Mouse (Mus musculus) intestine, embryonic 16.5 days (tissue): ENCODE measurements around the gene Syt9. TPM values are rescaled to one million over a fixed set of nuclear protein-coding genes. Genes with fewer than 3 reads are reported as not detected.
A peak's percentile ranks its signal among the peaks of the same experiment; 100 is the strongest.

Source experiments
- ATAC-seq: fragments of 200-750 bp; cut with Nextera tagmentation; 2 replicates; pipeline ENCODE4 v1.8.0; 2017; ENCODE audit warnings: moderate TSS enrichment, moderate library complexity
- H3K27ac ChIP-seq: fragments of 300-500 bp; sonication (generic); 2 replicates; pipeline ENCODE4 v1.5.1; 2014; ENCODE audit warnings: mild to moderate bottlenecking, low read length
- H3K27me3 ChIP-seq: fragments of 300-500 bp; sonication (generic); replicated peaks from 2 replicates; pipeline ENCODE4 v1.6.1; 2014; ENCODE audit warnings: low read length, control low read depth, mixed read lengths; ENCODE audit not compliant: control insufficient read depth, insufficient read depth
- H3K36me3 ChIP-seq: fragments of 300-500 bp; sonication (generic); 2 replicates; pipeline ENCODE4 v1.6.1; 2014; ENCODE audit warnings: low read length, control low read depth; ENCODE audit not compliant: control insufficient read depth, insufficient read depth
- H3K4me1 ChIP-seq: fragments of 300-500 bp; sonication (generic); 2 replicates; pipeline ENCODE4 v1.6.1; 2014; ENCODE audit warnings: low read length, control low read depth, mixed read lengths; ENCODE audit not compliant: control insufficient read depth, insufficient read depth
- H3K4me2 ChIP-seq: fragments of 300-500 bp; sonication (generic); 2 replicates; pipeline ENCODE4 v1.6.1; 2014; ENCODE audit warnings: low read depth, low read length, control low read depth
- H3K4me3 ChIP-seq: fragments of 300-500 bp; sonication (generic); 2 replicates; pipeline ENCODE4 v1.5.1; 2014; ENCODE audit warnings: mild to moderate bottlenecking, low read length
- H3K9ac ChIP-seq: fragments of 300-500 bp; sonication (generic); 2 replicates; pipeline ENCODE4 v1.6.1; 2014; ENCODE audit warnings: low read depth, low read length
- H3K9me3 ChIP-seq: fragments of 300-500 bp; sonication (generic); 2 replicates; pipeline ENCODE4 v1.6.1; 2016; ENCODE audit warnings: low read length, control low read depth; ENCODE audit not compliant: control insufficient read depth
- WGBS: fragments of 180-500 bp; shearing (Covaris S2); extraction: QIAGEN DNeasy Blood & Tissue Kit; methylation state at CpG from one replicate; pipeline ENCODE4 v1.1.7; 2014; 5-methylcytosine and 5-hydroxymethylcytosine counted together
- polyA plus RNA-seq: library from polyadenylated mRNA; unstranded; fragments of >200 nt; fragmentation: Nextera tagmentation; extraction: Ambion mirVana; gene quantifications from 2 replicates; pipeline ENCODE4 v1.2.1, GENCODE M21; 2015

The Syt9 gene
- polyA plus RNA-seq, result 2.4 and 2.6 TPM in 2 replicates

GRCm38 (mm10) chr7:107370232-107371125 lies at the start of gene Syt9:
Gene Syt9 (plus strand): TSS chr7:107370728.
- under 1% methylated on average over 96 of the region's 102 CpGs for WGBS
- H3K4me1 ChIP-seq, result peaks cover 7% of the 10 kb centered on the region; the same call in 1 of the 2 replicates
- peak within 1 kb of the TSS; percentile 69 for H3K4me3 ChIP-seq
- ATAC-seq, result peak; percentile 95
- peak within 1 kb of the TSS; percentile 69 for H3K9ac ChIP-seq
- peak within 1 kb of the TSS; percentile 98 for H3K4me2 ChIP-seq
- no peak within 1 kb of the TSS for H3K27ac ChIP-seq
- no peaks in the 10 kb centered on the region for H3K36me3 ChIP-seq
- 0 out of 2 replicates have a peak, but pooled peaks cover 8% of the 10 kb centered on the region for H3K27me3 ChIP-seq
- no peaks in the 10 kb centered on the region for H3K9me3 ChIP-seq

- WGBS, result 77% methylated on average over 5 of the region's 5 CpGs
- H3K4me2 ChIP-seq, result no peak overlapping the region
- H3K9ac ChIP-seq, result no peak overlapping the region
- H3K27me3 ChIP-seq, result no peaks in the 10 kb centered on the region
- no peak overlapping the region for H3K4me3 ChIP-seq
- H3K4me1 ChIP-seq, result no peaks in the 10 kb centered on the region
- 0 out of 2 replicates have a peak, but pooled peaks cover 2% of the 10 kb centered on the region for H3K9me3 ChIP-seq
- no peak for ATAC-seq
- no peak overlapping the region for H3K27ac ChIP-seq
- H3K36me3 ChIP-seq, result no peaks in the 10 kb centered on the region
These were observed 31.5 kb upstream of the Syt9 start for GRCm38 (mm10) chr7:107339013-107339412.

- Histone ChIP-seq H3K4me2 (no peak overlapping the region), H3K36me3 (no peaks in the 10 kb centered on the region), H3K9me3 (0 out of 2 replicates have a peak, but pooled peaks cover 2% of the 10 kb centered on the region), H3K27me3 (no peaks in the 10 kb centered on the region), H3K4me3 (no peak overlapping the region), H3K4me1 (no peaks in the 10 kb centered on the region), H3K27ac (no peak overlapping the region), H3K9ac (no peak overlapping the region)
- no peak for ATAC-seq
- WGBS, result 58% methylated on average over 3 of the region's 3 CpGs
These were observed 30.9 kb upstream of the Syt9 start for GRCm38 (mm10) chr7:107339560-107340057.

- Histone ChIP-seq H3K9ac (no peak overlapping the region), H3K4me3 (no peak overlapping the region), H3K27ac (no peak overlapping the region), H3K9me3 (0 out of 2 replicates have a peak, but pooled peaks cover 2% of the 10 kb centered on the region), H3K4me2 (no peak overlapping the region), H3K36me3 (no peaks in the 10 kb centered on the region), H3K27me3 (no peaks in the 10 kb centered on the region), H3K4me1 (no peaks in the 10 kb centered on the region)
- 69% methylated on average over 1 of the region's 1 CpGs for WGBS
- no peak for ATAC-seq
These were observed 30.3 kb upstream of the Syt9 start for GRCm38 (mm10) chr7:107340221-107340620.

GRCm38 (mm10) chr7:107341519-107342190 lies 28.9 kb upstream of the Syt9 start:
- Histone ChIP-seq H3K36me3 (no peaks in the 10 kb centered on the region), H3K27me3 (no peaks in the 10 kb centered on the region), H3K4me1 (no peaks in the 10 kb centered on the region), H3K4me2 (no peak overlapping the region), H3K27ac (no peak overlapping the region), H3K9ac (no peak overlapping the region), H3K9me3 (0 out of 2 replicates have a peak, but pooled peaks cover 2% of the 10 kb centered on the region), H3K4me3 (no peak overlapping the region)
- ATAC-seq, result no peak
- 64% methylated on average over 8 of the region's 8 CpGs for WGBS

GRCm38 (mm10) chr7:107349201-107349600 lies 21.3 kb upstream of the Syt9 start:
- Histone ChIP-seq H3K4me1 (no peaks in the 10 kb centered on the region), H3K4me2 (no peak overlapping the region), H3K9me3 (no peaks in the 10 kb centered on the region), H3K9ac (no peak overlapping the region), H3K27me3 (no peaks in the 10 kb centered on the region), H3K4me3 (no peak overlapping the region), H3K27ac (no peak overlapping the region), H3K36me3 (no peaks in the 10 kb centered on the region)
- WGBS, result 83% methylated on average over 1 of the region's 1 CpGs
- no peak for ATAC-seq

- no peak for ATAC-seq
- WGBS, result 86% methylated on average over 3 of the region's 3 CpGs
- H3K4me2 ChIP-seq, result no peak overlapping the region
These were observed 8.4 kb upstream of the Syt9 start for GRCm38 (mm10) chr7:107362153-107362552.

GRCm38 (mm10) chr7:107362634-107363033 lies 7.9 kb upstream of the Syt9 start:
- Histone ChIP-seq H3K9ac (no peak overlapping the region), H3K27ac (no peak overlapping the region), H3K27me3 (no peaks in the 10 kb centered on the region), H3K4me1 (no peaks in the 10 kb centered on the region), H3K4me3 (no peak overlapping the region), H3K4me2 (no peak overlapping the region), H3K9me3 (no peaks in the 10 kb centered on the region), H3K36me3 (no peaks in the 10 kb centered on the region)
- 83% methylated on average over 3 of the region's 3 CpGs for WGBS
- no peak for ATAC-seq

More at GRCm38 (mm10) chr7:107362153-107362552, 8.4 kb upstream of the Syt9 start:
- Histone ChIP-seq H3K27ac (no peak overlapping the region), H3K4me3 (no peak overlapping the region), H3K27me3 (no peaks in the 10 kb centered on the region), H3K9ac (no peak overlapping the region), H3K9me3 (no peaks in the 10 kb centered on the region), H3K4me1 (no peaks in the 10 kb centered on the region), H3K36me3 (no peaks in the 10 kb centered on the region)
